Mouse (Mus musculus): ENCODE measurements around the gene Actbl2.

The Actbl2 gene

GRCm38 (mm10) chr13:111269789-111270335 is 15.0 kb downstream of the Actbl2 start:
- no peak for DNase-seq (ENCODE audit: low spot score)

- no peak for DNase-seq (ENCODE audit: low spot score)
These were observed 17.1 kb downstream of the Actbl2 start for GRCm38 (mm10) chr13:111271868-111272267.

- no peak for DNase-seq (ENCODE audit: low spot score)
These were observed 31.9 kb downstream of the Actbl2 start for GRCm38 (mm10) chr13:111286461-111287385.

- DNase-seq (ENCODE audit: low spot score) = peak; percentile 67
These were observed 36.5 kb downstream of the Actbl2 start for GRCm38 (mm10) chr13:111291161-111291957.

GRCm38 (mm10) chr13:111291958-111292493 is 37.2 kb downstream of the Actbl2 start:
- peak; percentile 77 for DNase-seq (ENCODE audit: low spot score)

GRCm38 (mm10) chr13:111293478-111293877 is 38.7 kb downstream of the Actbl2 start:
- no peak for DNase-seq (ENCODE audit: low spot score)

GRCm38 (mm10) chr13:111294965-111295494 is 40.2 kb downstream of the Actbl2 start:
- no peak for DNase-seq (ENCODE audit: low spot score)

- DNase-seq (ENCODE audit: low spot score) = no peak
These were observed 41.2 kb downstream of the Actbl2 start for GRCm38 (mm10) chr13:111296029-111296428.

- no peak for DNase-seq (ENCODE audit: low spot score)
These were observed 42.8 kb downstream of the Actbl2 start for GRCm38 (mm10) chr13:111297614-111298013.

GRCm38 (mm10) chr13:111299145-111299713 is 44.4 kb downstream of the Actbl2 start:
- no peak for DNase-seq (ENCODE audit: low spot score)

GRCm38 (mm10) chr13:111300846-111301245 is 46.0 kb downstream of the Actbl2 start:
- no peak for DNase-seq (ENCODE audit: low spot score)

- DNase-seq (ENCODE audit: low spot score) = no peak
These were observed 46.6 kb downstream of the Actbl2 start for GRCm38 (mm10) chr13:111301431-111301830.

GRCm38 (mm10) chr13:111304194-111304593 is 49.4 kb downstream of the Actbl2 start:
- no peak for DNase-seq (ENCODE audit: low spot score)

- DNase-seq (ENCODE audit: low spot score) = no peak
These were observed 49.9 kb downstream of the Actbl2 start for GRCm38 (mm10) chr13:111304736-111305135.
